Mouse (Mus musculus) cerebellum, adult 9-10 months (tissue): Measurements from ENCODE around the gene Col4a3bp.

Source experiments
- DNase-seq: peaks from one replicate; pipeline ENCODE4 v3.0.0; 2022

Col4a3bp gene

GRCm38 (mm10) chr13:96542081-96542889, at the start of gene Col4a3bp, which contains the start of gene Polk:
Gene Col4a3bp, plus strand, starts transcription at chr13:96542618.
Gene Polk, minus strand, starts transcription at chr13:96542579.
- DNase-seq, result peak; percentile 97

GRCm38 (mm10) chr13:96496630-96497029, 45.8 kb upstream of the Col4a3bp start:
- no peak for DNase-seq

- DNase-seq, result no peak
These were observed 42.5 kb upstream of the Col4a3bp start for GRCm38 (mm10) chr13:96499891-96500290.

GRCm38 (mm10) chr13:96505661-96506060, 36.8 kb upstream of the Col4a3bp start:
- DNase-seq, result no peak

DNA sequence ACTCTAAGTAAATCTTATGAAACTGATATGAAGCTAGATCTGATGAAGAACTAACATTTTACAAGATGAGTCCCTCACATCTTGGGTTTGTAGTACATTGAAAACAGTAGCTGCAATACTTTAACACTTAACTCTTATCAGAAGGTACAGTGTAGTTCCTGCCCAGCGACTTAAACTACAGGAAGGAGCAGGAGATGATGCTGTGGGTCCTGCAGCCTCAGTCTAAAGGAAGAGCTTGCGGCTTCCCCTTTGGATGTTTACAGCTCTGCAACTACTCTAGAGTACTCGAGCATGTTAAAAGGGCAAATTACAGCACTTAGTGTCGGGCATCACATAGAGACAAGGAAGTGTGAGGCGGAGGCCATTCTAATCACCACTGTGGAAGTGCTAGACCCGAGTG, 36.1 kb upstream of the Col4a3bp start:
- no peak for DNase-seq

- DNase-seq, result no peak
These were observed 34.9 kb upstream of the Col4a3bp start for GRCm38 (mm10) chr13:96507541-96507940.

DNA sequence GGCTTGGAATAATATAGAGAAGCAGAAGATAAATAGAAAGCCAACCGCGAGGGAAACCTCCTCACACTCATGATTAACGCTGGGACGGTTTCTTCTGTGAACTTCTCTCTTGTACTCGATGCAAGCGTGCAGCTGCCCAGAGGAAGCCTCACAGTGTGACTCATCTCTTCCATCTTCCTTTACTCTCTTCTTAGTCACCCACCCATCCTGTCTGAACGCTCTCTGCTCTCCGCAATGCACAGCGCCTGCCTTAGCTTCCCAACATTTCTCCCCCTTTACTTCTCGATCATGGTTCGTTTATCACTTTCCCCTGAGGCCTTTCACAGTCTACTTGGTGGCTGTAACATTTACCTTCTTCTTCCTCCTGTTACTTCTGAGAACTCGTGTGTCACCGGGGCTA, 31.8 kb upstream of the Col4a3bp start:
- DNase-seq, result no peak

GRCm38 (mm10) chr13:96511262-96511661, 31.2 kb upstream of the Col4a3bp start:
- DNase-seq, result no peak

GRCm38 (mm10) chr13:96511893-96512292, 30.5 kb upstream of the Col4a3bp start:
- no peak for DNase-seq

GRCm38 (mm10) chr13:96514154-96514942, 28.1 kb upstream of the Col4a3bp start:
- DNase-seq, result no peak

GRCm38 (mm10) chr13:96516249-96516648, 26.2 kb upstream of the Col4a3bp start:
- DNase-seq, result no peak

DNA sequence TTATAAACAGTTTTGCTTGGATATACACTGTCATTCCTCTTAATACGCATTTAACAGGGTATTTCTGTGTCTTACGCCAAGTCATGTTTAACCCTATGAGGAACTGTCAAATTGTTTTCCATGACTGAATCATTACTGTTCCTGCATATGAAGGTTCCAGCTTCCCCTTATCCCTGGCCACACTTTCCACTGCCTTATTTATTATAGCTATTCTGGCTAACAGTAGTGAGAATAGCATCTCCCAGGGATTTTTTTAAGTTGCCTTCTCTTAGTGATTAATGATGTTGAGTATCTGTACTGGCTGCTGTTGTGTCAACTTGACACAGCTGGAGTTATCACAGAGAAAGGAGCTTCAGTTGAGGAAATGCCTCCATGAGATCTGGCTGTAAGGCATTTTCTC, 25.1 kb upstream of the Col4a3bp start:
- no peak for DNase-seq

DNA sequence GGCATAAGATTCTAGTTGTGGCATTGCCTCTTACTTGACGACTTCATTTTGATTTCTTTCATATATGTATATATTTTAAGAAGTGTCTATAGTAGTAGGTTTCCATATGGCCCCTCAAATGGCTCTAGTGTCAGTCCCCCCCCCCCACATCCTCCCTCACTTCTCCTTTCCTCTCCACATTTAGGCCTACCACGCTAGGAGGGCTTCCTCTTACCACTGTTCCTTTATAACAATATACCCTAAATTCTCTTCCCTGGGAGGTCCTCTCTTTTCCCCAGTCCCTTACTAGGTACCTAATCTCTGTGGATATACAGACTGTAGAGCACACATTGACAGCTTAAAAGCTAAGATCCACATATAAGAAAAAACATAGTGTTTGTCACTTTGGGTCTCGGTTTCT, 21.1 kb upstream of the Col4a3bp start:
- no peak for DNase-seq

DNA sequence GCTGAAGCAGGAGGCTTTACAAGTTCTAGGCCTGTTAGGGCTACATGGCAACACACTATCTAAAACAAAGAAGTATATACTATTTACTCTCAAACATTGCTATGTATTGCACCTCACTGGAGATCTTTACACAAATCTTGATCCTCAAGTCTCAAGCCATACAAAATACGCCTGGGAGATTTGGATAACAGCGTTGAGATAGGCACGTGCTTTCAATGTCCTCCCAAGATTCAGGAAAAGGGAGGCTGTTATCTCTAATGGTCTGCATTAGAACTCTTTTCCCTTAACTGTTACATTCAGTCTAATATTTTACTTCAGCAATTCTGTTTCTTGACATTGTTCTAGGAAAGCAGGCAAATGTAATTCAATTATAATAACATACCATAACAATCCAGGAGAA, 15.4 kb upstream of the Col4a3bp start:
- no peak for DNase-seq

GRCm38 (mm10) chr13:96527856-96528255, 14.6 kb upstream of the Col4a3bp start:
- DNase-seq, result no peak

DNA sequence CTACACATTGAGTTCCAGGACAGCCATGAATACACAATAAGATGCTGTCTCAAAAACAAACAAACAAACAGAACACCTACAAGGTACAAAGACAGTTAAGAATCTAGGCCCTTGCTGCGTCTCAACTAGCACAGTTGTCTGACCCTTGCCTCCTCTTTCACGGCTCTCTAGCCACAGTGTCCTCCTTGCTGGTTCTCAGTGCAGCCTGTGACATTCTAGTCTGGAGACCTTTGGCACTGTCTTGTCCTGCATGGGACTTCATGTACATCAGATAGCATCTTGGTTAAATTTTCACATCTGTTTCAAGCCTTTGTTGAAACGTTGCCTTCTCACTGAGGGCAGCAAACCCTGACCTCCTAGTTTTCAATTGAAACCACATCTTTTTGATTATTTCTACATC, 13.6 kb upstream of the Col4a3bp start:
- no peak for DNase-seq

GRCm38 (mm10) chr13:96529542-96529941, 12.9 kb upstream of the Col4a3bp start:
- DNase-seq, result no peak

DNA sequence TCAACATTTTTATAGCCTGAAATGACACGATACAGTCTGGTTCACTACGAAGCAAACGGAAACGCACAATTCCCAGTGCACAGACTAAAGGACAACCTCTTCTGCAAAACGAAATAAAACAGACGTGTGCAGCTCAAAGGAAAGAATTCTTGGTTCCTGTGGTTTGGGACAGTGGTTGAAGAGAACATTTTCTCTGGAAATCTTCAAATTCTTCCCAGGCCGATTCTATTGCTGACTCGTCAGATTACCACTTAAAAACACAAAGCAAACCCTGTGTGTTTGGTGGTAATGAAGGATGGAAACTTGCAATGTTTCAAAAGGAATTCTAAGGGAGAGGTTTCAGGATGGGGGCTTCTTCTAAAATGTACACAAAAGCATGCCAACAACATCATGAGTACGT, 12.4 kb upstream of the Col4a3bp start:
- DNase-seq, result no peak

DNA sequence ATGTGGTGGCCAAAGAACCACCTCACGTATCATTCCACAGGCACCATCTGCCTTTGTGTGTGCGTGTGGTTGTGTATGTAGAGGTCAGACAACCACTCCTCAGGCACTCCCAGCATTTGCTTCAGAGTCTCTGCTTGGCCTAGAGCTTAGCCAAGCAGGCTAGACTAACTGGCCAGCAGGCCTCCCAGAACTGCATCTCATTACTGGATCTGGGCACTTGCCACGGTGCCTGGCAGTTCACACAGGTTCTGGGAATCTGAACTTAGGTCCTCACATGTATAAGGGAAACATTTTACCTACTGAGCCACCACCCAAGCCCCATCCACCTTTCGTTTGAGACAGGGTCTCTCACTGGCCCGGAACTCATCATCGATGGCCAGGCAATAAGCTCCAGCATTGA, 10.2 kb upstream of the Col4a3bp start:
- no peak for DNase-seq

DNA sequence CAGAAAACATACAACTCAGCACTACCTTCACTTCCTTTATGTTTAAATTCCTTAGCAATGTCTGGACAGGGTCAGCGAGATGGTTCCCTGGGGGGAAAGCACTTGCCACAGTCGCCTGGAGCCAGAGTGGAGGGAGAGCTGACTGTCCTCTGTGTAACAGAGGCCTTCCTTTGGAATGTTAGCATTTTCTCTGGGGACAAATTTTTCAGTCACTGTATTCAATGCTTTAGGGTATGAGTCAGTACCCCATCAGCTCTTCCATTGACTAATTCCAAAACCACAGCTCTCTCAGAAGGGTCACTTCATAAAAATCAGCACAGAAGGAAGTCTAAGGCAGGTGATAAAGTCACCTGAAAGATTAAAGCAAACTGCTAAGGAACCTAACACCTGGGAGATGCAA, 8.7 kb upstream of the Col4a3bp start:
- DNase-seq, result no peak

DNA sequence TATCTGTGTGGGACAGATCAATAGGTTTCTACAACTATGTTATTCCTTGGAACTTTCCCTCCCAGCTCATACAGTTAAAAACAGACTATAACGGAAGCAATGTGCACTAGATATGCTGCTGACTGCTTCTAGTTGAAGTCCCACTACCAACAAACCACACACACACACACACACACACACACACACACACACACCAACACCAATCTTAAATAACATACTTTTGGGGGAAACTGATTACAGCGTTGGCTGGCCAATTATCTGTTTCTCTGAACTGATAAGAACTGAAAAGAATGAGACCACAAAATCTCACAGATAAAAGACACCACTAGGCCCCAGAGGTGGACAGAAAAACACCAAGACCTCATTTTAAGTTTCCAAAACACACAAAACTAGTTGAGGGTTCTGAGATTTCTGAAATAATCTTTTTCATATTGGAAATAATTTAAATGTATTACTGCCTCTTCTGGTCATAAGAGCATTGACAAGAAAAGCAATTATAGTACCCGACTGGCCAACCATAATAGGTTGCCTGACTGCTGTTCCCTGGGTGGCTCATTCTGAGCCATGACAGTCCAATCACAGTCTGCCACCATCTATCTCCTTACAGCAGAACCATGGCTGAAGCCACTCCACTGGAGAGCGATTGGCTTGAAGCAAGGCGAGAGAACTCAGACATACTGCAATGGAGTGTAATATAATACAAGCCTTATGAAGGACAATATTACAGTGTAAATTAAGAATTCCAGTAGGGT, 5.4 kb upstream of the Col4a3bp start:
- no peak for DNase-seq

GRCm38 (mm10) chr13:96538103-96538502, 4.3 kb upstream of the Col4a3bp start:
- DNase-seq, result no peak

DNA sequence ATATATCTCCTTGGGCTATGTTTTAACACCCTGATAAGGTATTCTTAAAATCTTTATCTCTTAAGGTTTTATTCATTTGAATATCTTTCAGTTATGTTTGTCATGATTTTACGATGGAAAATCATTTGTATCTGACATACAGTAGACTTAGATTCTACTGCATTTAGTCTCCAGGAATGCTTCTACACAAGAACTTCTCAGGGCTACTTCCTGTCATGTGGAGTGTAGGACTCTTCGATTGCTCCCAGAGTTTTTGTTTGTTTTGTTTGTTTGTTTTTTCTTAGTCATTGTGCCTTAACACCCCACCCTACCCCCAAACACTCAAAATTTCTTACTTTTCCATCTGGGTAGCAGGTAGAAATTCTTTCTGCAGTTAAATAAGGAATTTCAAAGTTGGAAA, 1.0 kb upstream of the Col4a3bp start:
- DNase-seq, result no peak
